Mouse (Mus musculus) bone marrow macrophage, adult 2 months (primary cell): ENCODE results near the gene Ms4a10. TPM values are rescaled to one million over a fixed set of nuclear protein-coding genes. Genes with fewer than 3 reads are reported as not detected.

ENCODE experiments used
- H3K27ac ChIP-seq: 2 replicates; pipeline ENCODE4 v1.5.1; 2012; ENCODE audit warnings: low read depth, low read length; ENCODE audit not compliant: insufficient read depth
- H3K4me1 ChIP-seq: 2 replicates; pipeline ENCODE4 v1.6.1; 2012; ENCODE audit warnings: low read length; ENCODE audit not compliant: control insufficient read depth, insufficient read depth
- H3K4me3 ChIP-seq: 2 replicates; pipeline ENCODE4 v1.5.1; 2012; ENCODE audit warnings: mild to moderate bottlenecking, low read length, moderate library complexity; ENCODE audit not compliant: insufficient read depth
- CTCF ChIP-seq: IDR thresholded peaks from 2 replicates; pipeline ENCODE4 v1.5.1; 2012; ENCODE audit warnings: low read depth, mild to moderate bottlenecking, low read length, moderate library complexity
- POLR2A ChIP-seq: IDR thresholded peaks from 2 replicates; pipeline ENCODE4 v1.6.1; 2012; ENCODE audit warnings: mild to moderate bottlenecking, low read depth, low read length, borderline replicate concordance
- polyA plus RNA-seq: library from polyadenylated mRNA; stranded (reverse); fragments of >200 nt; gene quantifications from 2 replicates; pipeline ENCODE4 v1.2.4, GENCODE M21; 2012; ENCODE audit not compliant: missing spikeins, insufficient read depth, insufficient read length

Ms4a10 gene
- polyA plus RNA-seq: not detected in 2 replicates

GRCm38 (mm10) chr19:10974238-10974865, at the start of gene Ms4a10:
Gene Ms4a10, minus strand, starts transcription at chr19:10974670.
- Histone ChIP-seq H3K27ac (no peak within 1 kb of the TSS), H3K4me3 (no peak within 1 kb of the TSS), H3K4me1 (peaks cover 3% of the 10 kb centered on the region; the same call in 1 of the 2 replicates)
- no peak for TF ChIP-seq CTCF
- no peak for TF ChIP-seq POLR2A

- no peak overlapping the region for H3K27ac ChIP-seq
- H3K4me1 ChIP-seq: no peaks in the 10 kb centered on the region
- TF ChIP-seq CTCF (no peak), POLR2A (no peak)
- H3K4me3 ChIP-seq: no peak overlapping the region
Measured at GRCm38 (mm10) chr19:11022382-11022781, 47.9 kb upstream of the Ms4a10 start.

GRCm38 (mm10) chr19:11017891-11018290, 43.4 kb upstream of the Ms4a10 start, which contains the start of gene Ms4a18:
Gene Ms4a18, minus strand, starts transcription at chr19:11018031.
- H3K4me3 ChIP-seq: no peak within 1 kb of the TSS
- TF ChIP-seq POLR2A (no peak), CTCF (no peak)
- no peaks in the 10 kb centered on the region for H3K4me1 ChIP-seq
- H3K27ac ChIP-seq: no peak within 1 kb of the TSS

DNA sequence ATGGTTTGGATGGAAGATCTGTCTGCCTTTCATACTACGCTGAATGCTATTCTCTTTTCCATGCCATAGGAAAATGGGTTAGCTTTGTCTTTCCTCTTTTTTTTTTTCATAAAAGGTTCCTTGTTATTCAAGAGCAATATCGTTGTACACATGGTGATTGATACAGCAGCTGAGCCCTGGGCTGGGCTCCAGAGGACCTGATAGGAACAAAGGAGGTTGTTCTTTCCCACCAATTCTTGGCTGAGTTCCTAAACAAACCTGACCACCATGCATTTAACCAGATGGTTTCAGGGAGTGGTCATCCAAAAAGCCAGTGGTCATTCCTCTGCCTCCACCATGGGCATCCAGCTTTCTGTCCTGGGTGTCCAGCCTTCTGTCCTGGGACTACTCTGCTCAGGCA, 42.8 kb upstream of the Ms4a10 start:
- Histone ChIP-seq H3K27ac (no peak overlapping the region), H3K4me1 (no peaks in the 10 kb centered on the region), H3K4me3 (no peak overlapping the region)
- TF ChIP-seq POLR2A: no peak
- TF ChIP-seq CTCF: no peak

- no peak overlapping the region for H3K4me3 ChIP-seq
- no peak overlapping the region for H3K27ac ChIP-seq
- H3K4me1 ChIP-seq: no peaks in the 10 kb centered on the region
- TF ChIP-seq CTCF (no peak), POLR2A (no peak)
Measured at GRCm38 (mm10) chr19:11015998-11016397, 41.5 kb upstream of the Ms4a10 start.

DNA sequence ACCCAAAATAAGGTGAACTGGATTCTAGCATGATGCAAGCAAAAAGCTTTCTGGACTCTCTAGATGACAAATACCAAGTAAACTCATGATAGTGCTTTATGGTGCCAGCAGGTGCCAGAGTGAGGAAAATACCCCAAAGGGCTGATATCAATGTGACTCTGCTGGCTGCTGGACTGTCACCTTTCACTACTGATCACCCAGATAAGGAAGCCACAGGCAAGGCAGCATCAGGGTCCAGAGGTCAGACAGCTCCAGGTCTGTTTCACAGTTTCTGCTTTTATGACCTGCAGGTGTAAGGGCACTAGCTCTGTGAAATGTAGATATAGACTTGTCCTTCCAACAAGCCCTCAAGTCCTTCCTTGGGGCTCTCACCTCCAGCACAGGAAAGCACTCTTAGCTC, 41.0 kb upstream of the Ms4a10 start:
- Histone ChIP-seq H3K4me1 (no peaks in the 10 kb centered on the region), H3K27ac (no peak overlapping the region), H3K4me3 (no peak overlapping the region)
- no peak for TF ChIP-seq POLR2A
- no peak for TF ChIP-seq CTCF

GRCm38 (mm10) chr19:10993150-10993549, 18.7 kb upstream of the Ms4a10 start, which contains the start of gene Ms4a15:
Gene Ms4a15, minus strand, starts transcription at chr19:10993250.
- no peak within 1 kb of the TSS for H3K4me3 ChIP-seq
- TF ChIP-seq CTCF (no peak), POLR2A (no peak)
- H3K27ac ChIP-seq: no peak within 1 kb of the TSS
- peaks cover 2% of the 10 kb centered on the region for H3K4me1 ChIP-seq

- TF ChIP-seq POLR2A (no peak), CTCF (no peak)
- no peak overlapping the region for H3K27ac ChIP-seq
- no peaks in the 10 kb centered on the region for H3K4me1 ChIP-seq
- H3K4me3 ChIP-seq: no peak overlapping the region
Measured at GRCm38 (mm10) chr19:10991911-10992310, 17.4 kb upstream of the Ms4a10 start.

DNA sequence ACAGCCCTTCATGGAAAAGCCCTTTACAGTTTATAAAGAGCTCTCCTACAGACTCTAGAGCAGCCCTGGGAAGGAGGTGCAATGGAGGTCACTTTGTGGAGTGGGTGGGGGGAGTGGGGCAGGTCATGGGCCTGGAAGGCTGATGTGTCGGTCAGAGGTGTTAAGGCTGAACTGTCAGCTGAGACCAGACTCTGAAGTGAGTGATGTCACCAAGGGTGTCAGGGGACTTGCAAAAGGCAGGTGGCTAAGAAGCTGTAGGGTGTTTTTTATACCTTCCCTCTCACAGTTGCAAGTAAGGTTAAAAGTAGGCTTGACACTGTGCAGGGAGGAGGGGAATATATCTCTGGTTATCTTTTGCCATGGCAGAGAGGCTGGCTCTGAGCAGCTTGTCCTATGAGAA, 16.3 kb upstream of the Ms4a10 start:
- no peak overlapping the region for H3K27ac ChIP-seq
- no peak overlapping the region for H3K4me3 ChIP-seq
- TF ChIP-seq CTCF: no peak
- TF ChIP-seq POLR2A: no peak
- no peaks in the 10 kb centered on the region for H3K4me1 ChIP-seq

- no peak overlapping the region for H3K27ac ChIP-seq
- no peaks in the 10 kb centered on the region for H3K4me1 ChIP-seq
- TF ChIP-seq CTCF (no peak), POLR2A (no peak)
Measured at GRCm38 (mm10) chr19:10988563-10988962, 14.1 kb upstream of the Ms4a10 start.

GRCm38 (mm10) chr19:10985889-10986288, 11.4 kb upstream of the Ms4a10 start:
- no peak overlapping the region for H3K4me3 ChIP-seq
- TF ChIP-seq POLR2A: no peak
- no peak for TF ChIP-seq CTCF
- H3K4me1 ChIP-seq: no peaks in the 10 kb centered on the region
- no peak overlapping the region for H3K27ac ChIP-seq

More at GRCm38 (mm10) chr19:10988563-10988962, 14.1 kb upstream of the Ms4a10 start:
- no peak overlapping the region for H3K4me3 ChIP-seq
